Mouse (Mus musculus) midbrain, embryonic 13.5 days (tissue): ENCODE data around the gene Vmn2r40. TPM values are rescaled to one million over a fixed set of nuclear protein-coding genes. Genes with fewer than 3 reads are reported as not detected.
"Not testable (repeated sequence)": the region's sequence is repeated elsewhere in the genome, so short reads cannot be mapped to it uniquely, and the experiment has no call there.

Experiments used
- ATAC-seq: fragments of 200-750 bp; cut with Nextera tagmentation; 2 replicates; pipeline ENCODE4 v1.8.0; 2017; ENCODE audit warnings: mild to moderate bottlenecking, moderate TSS enrichment, moderate library complexity
- H3K27ac ChIP-seq: fragments of 300-500 bp; sonication (generic); 2 replicates; pipeline ENCODE4 v1.5.1; 2015; ENCODE audit warnings: inconsistent platforms, mild to moderate bottlenecking, moderate library complexity
- H3K27me3 ChIP-seq: fragments of 300-500 bp; sonication (generic); 2 replicates; pipeline ENCODE4 v1.6.1; 2015; ENCODE audit warnings: mild to moderate bottlenecking, inconsistent platforms
- H3K36me3 ChIP-seq: fragments of 300-500 bp; sonication (generic); 2 replicates; pipeline ENCODE4 v1.6.1; 2015; ENCODE audit warnings: mild to moderate bottlenecking, inconsistent platforms
- H3K4me1 ChIP-seq: fragments of 300-500 bp; sonication (generic); replicated peaks from 2 replicates; pipeline ENCODE4 v1.6.1; 2015; ENCODE audit warnings: inconsistent platforms
- H3K4me2 ChIP-seq: fragments of 300-500 bp; sonication (generic); replicated peaks from 2 replicates; pipeline ENCODE4 v1.6.1; 2015; ENCODE audit warnings: moderate library complexity, mild to moderate bottlenecking, inconsistent platforms
- H3K4me3 ChIP-seq: fragments of 300-500 bp; sonication (generic); replicated peaks from 2 replicates; pipeline ENCODE4 v1.5.1; 2015; ENCODE audit warnings: mild to moderate bottlenecking, inconsistent platforms
- H3K9ac ChIP-seq: fragments of 300-500 bp; sonication (generic); replicated peaks from 2 replicates; pipeline ENCODE4 v1.6.1; 2015; ENCODE audit warnings: mild to moderate bottlenecking, inconsistent platforms
- H3K9me3 ChIP-seq: fragments of 300-500 bp; sonication (generic); 2 replicates; pipeline ENCODE4 v1.6.1; 2016; ENCODE audit warnings: mild to moderate bottlenecking, inconsistent platforms
- whole genome bisulfite sequencing: fragments of 180-500 bp; shearing (Covaris S2); methylation state at CpG from one replicate; pipeline ENCODE4 v1.1.7; 2015; 5-methylcytosine and 5-hydroxymethylcytosine counted together
- polyA plus RNA-seq: library from polyadenylated mRNA; unstranded; fragments of >200 nt; fragmentation: Nextera tagmentation; extraction: Ambion mirVana; gene quantifications from 2 replicates; pipeline ENCODE4 v1.2.1, GENCODE M21; 2015

The Vmn2r40 gene
- polyA plus RNA-seq = not detected in 2 replicates

- not testable (repeated sequence) for H3K27ac ChIP-seq, H3K9ac ChIP-seq, H3K9me3 ChIP-seq, H3K27me3 ChIP-seq, H3K36me3 ChIP-seq, H3K4me2 ChIP-seq, ATAC-seq, H3K4me3 ChIP-seq, H3K4me1 ChIP-seq
- WGBS = no CpG with 5 or more reads among the region's 1 CpGs
Observed at GRCm38 (mm10) chr7:8931335-8931734, at the start of gene Vmn2r40. TSS of gene Vmn2r40 (minus strand) at chr7:8931435.

Other genes starting within 250 kb of the Vmn2r40 start
- gene Vmn2r39, start 99.4 kb upstream of the Vmn2r40 start, polyA plus RNA-seq = not detected in 2 replicates
- gene Vmn2r38, start 166.4 kb upstream of the Vmn2r40 start, polyA plus RNA-seq = not detected in 2 replicates